Mouse (Mus musculus): ENCODE measurements around the gene Ccdc170.

Gene Ccdc170

GRCm38 (mm10) chr10:4522116-4522515 lies 39.8 kb downstream of the Ccdc170 start:
- DNase-seq (ENCODE audit: low spot score in 2 of 2), result no peak

GRCm38 (mm10) chr10:4523078-4523477 lies 40.8 kb downstream of the Ccdc170 start:
- DNase-seq (ENCODE audit: low spot score in 2 of 2), result no peak

GRCm38 (mm10) chr10:4528043-4528442 lies 45.7 kb downstream of the Ccdc170 start:
- no peak for DNase-seq (ENCODE audit: low spot score in 2 of 2)

GRCm38 (mm10) chr10:4530638-4531235 lies 48.4 kb downstream of the Ccdc170 start:
- no peak for DNase-seq (ENCODE audit: low spot score in 2 of 2)

- DNase-seq (ENCODE audit: low spot score in 2 of 2), result no peak
Measured at GRCm38 (mm10) chr10:4531933-4532332, 49.6 kb downstream of the Ccdc170 start.

GRCm38 (mm10) chr10:4532731-4533130 lies 50.4 kb downstream of the Ccdc170 start:
- no peak for DNase-seq (ENCODE audit: low spot score in 2 of 2)

GRCm38 (mm10) chr10:4533873-4534272 lies 51.6 kb downstream of the Ccdc170 start:
- DNase-seq (ENCODE audit: low spot score in 2 of 2), result no peak

- DNase-seq (ENCODE audit: low spot score in 2 of 2), result no peak
Measured at GRCm38 (mm10) chr10:4545550-4545949, 63.2 kb downstream of the Ccdc170 start.

- no peak for DNase-seq (ENCODE audit: low spot score in 2 of 2)
Measured at GRCm38 (mm10) chr10:4553442-4554119, 71.3 kb downstream of the Ccdc170 start.

GRCm38 (mm10) chr10:4556842-4557377 lies 74.6 kb downstream of the Ccdc170 start:
- no peak for DNase-seq (ENCODE audit: low spot score in 2 of 2)

GRCm38 (mm10) chr10:4559132-4559531 lies 76.8 kb downstream of the Ccdc170 start:
- no peak for DNase-seq (ENCODE audit: low spot score in 2 of 2)

- no peak for DNase-seq (ENCODE audit: low spot score in 2 of 2)
Measured at GRCm38 (mm10) chr10:4565148-4565547, 82.8 kb downstream of the Ccdc170 start.

GRCm38 (mm10) chr10:4570778-4571177 lies 88.5 kb downstream of the Ccdc170 start:
- no peak for DNase-seq (ENCODE audit: low spot score in 2 of 2)

- no peak for DNase-seq (ENCODE audit: low spot score in 2 of 2)
Measured at GRCm38 (mm10) chr10:4571304-4571703, 89.0 kb downstream of the Ccdc170 start.

- DNase-seq (ENCODE audit: low spot score in 2 of 2), result no peak
Measured at GRCm38 (mm10) chr10:4581905-4582304, 99.6 kb downstream of the Ccdc170 start.

GRCm38 (mm10) chr10:4586691-4587090 lies 104.4 kb downstream of the Ccdc170 start:
- no peak for DNase-seq (ENCODE audit: low spot score in 2 of 2)

GRCm38 (mm10) chr10:4589576-4589975 lies 107.3 kb downstream of the Ccdc170 start:
- DNase-seq (ENCODE audit: low spot score in 2 of 2), result no peak

- no peak for DNase-seq (ENCODE audit: low spot score in 2 of 2)
Measured at GRCm38 (mm10) chr10:4590956-4591355, 108.7 kb downstream of the Ccdc170 start.

GRCm38 (mm10) chr10:4593828-4594227 lies 111.5 kb downstream of the Ccdc170 start:
- DNase-seq (ENCODE audit: low spot score in 2 of 2), result no peak

- DNase-seq (ENCODE audit: low spot score in 2 of 2), result no peak
Measured at GRCm38 (mm10) chr10:4597211-4597610, 114.9 kb downstream of the Ccdc170 start.

- peak; percentile 60 to 71 for DNase-seq (ENCODE audit: low spot score in 2 of 2)
Measured at GRCm38 (mm10) chr10:4598244-4598842, 116.0 kb downstream of the Ccdc170 start.

- DNase-seq (ENCODE audit: low spot score in 2 of 2), result peak in 1 of 2 experiments; percentile 24
Measured at GRCm38 (mm10) chr10:4598916-4599315, 116.6 kb downstream of the Ccdc170 start.

GRCm38 (mm10) chr10:4599591-4599990 lies 117.3 kb downstream of the Ccdc170 start:
- no peak for DNase-seq (ENCODE audit: low spot score in 2 of 2)

Measured in right cerebral cortex, adult 2 months (tissue).